Mouse (Mus musculus) neural tube, embryonic 15.5 days (tissue): ENCODE results near the gene Dab1. TPM values are rescaled to one million over a fixed set of nuclear protein-coding genes. Genes with fewer than 3 reads are reported as not detected.
A peak's percentile ranks its signal among the peaks of the same experiment; 100 is the strongest.

Experiments
- ATAC-seq: fragments of 200-750 bp; cut with Nextera tagmentation; 2 replicates; pipeline ENCODE4 v1.8.0; 2017; ENCODE audit warnings: mild to moderate bottlenecking, moderate TSS enrichment, moderate library complexity; ENCODE audit not compliant: low FRiP score
- H3K27ac ChIP-seq: fragments of 300-500 bp; sonication (generic); replicated peaks from 2 replicates; pipeline ENCODE4 v1.5.1; 2015; ENCODE audit warnings: mild to moderate bottlenecking, inconsistent platforms
- H3K27me3 ChIP-seq: fragments of 300-500 bp; sonication (generic); replicated peaks from 2 replicates; pipeline ENCODE4 v1.6.1; 2015; ENCODE audit warnings: inconsistent platforms
- H3K36me3 ChIP-seq: fragments of 300-500 bp; sonication (generic); 2 replicates; pipeline ENCODE4 v1.6.1; 2015; ENCODE audit warnings: inconsistent platforms
- H3K4me1 ChIP-seq: fragments of 300-500 bp; sonication (generic); 2 replicates; pipeline ENCODE4 v1.6.1; 2015; ENCODE audit warnings: inconsistent platforms
- H3K4me2 ChIP-seq: fragments of 300-500 bp; sonication (generic); 2 replicates; pipeline ENCODE4 v1.6.1; 2015; ENCODE audit warnings: inconsistent platforms, mild to moderate bottlenecking, moderate library complexity
- H3K4me3 ChIP-seq: fragments of 300-500 bp; sonication (generic); replicated peaks from 2 replicates; pipeline ENCODE4 v1.5.1; 2015; ENCODE audit warnings: mild to moderate bottlenecking, inconsistent platforms
- H3K9ac ChIP-seq: fragments of 300-500 bp; sonication (generic); replicated peaks from 2 replicates; pipeline ENCODE4 v1.6.1; 2015; ENCODE audit warnings: mild to moderate bottlenecking, inconsistent platforms
- H3K9me3 ChIP-seq: fragments of 300-500 bp; sonication (generic); replicated peaks from 2 replicates; pipeline ENCODE4 v1.6.1; 2016; ENCODE audit warnings: inconsistent platforms
- WGBS: fragments of 180-500 bp; shearing (Covaris S2); methylation state at CpG from one replicate; pipeline ENCODE4 v1.1.7; 2015; ENCODE audit warnings: mixed read lengths; 5-methylcytosine and 5-hydroxymethylcytosine counted together
- polyA plus RNA-seq: library from polyadenylated mRNA; unstranded; fragments of >200 nt; fragmentation: Nextera tagmentation; extraction: Ambion mirVana; gene quantifications from 2 replicates; pipeline ENCODE4 v1.2.1, GENCODE M21; 2015

Dab1 gene
- polyA plus RNA-seq, 1 experiment from 2014 or later, result 57.9 TPM

DNA sequence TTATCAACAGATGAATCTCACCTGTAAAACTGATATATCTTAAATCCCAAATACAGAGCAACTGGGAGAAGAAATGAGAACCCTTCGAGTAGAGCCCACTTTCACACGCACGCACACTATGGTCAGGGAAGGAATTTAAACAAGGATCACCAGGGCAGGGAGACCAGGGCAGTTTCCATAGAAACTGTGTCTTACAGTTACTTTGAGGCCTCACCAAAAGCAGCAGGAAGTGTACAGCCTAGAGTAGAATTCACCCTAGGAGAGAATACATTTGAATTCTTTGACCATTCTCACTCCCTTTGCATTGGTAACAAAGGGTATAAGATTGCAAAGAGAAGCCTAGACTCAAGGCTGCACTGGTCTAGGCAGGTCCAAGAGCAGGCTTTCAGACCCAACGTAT, 1017.9 kb downstream of the Dab1 start:
- ATAC-seq, result no peak

DNA sequence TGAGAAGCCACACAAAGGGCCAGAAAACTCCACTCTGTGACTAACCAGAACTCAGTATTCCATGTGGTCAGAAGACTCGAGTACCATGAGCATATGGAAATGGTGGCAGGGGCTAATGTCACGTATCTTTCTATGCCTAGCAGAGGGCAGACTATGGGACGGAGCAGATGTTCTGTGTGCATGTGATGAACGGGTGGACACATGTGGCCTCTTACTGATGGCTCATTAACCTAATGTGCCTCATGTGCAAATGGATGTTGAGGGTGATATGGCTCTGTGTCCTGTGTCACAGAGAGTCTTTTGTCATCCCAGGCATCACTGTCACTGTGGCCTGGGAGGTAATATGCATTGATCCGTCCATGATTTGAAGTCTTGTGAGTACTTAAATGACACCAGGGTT, 1021.5 kb downstream of the Dab1 start:
- no peaks in the 10 kb centered on the region for H3K36me3 ChIP-seq
- no peak overlapping the region for H3K27ac ChIP-seq
- H3K4me2 ChIP-seq, result no peak overlapping the region
- H3K4me3 ChIP-seq, result no peak overlapping the region
- WGBS, result 37% methylated on average over 5 of the region's 5 CpGs
- H3K9ac ChIP-seq, result no peak overlapping the region
- no peaks in the 10 kb centered on the region for H3K4me1 ChIP-seq
- no peaks in the 10 kb centered on the region for H3K27me3 ChIP-seq
- no peaks in the 10 kb centered on the region for H3K9me3 ChIP-seq
- ATAC-seq, result no peak

More for the DNA sequence above, 1017.9 kb downstream of the Dab1 start:
- Histone ChIP-seq H3K27me3 (no peaks in the 10 kb centered on the region), H3K27ac (no peak overlapping the region), H3K36me3 (no peaks in the 10 kb centered on the region), H3K4me1 (no peaks in the 10 kb centered on the region; the same call in 1 of the 2 replicates), H3K9ac (no peak overlapping the region), H3K4me2 (no peak overlapping the region), H3K9me3 (no peaks in the 10 kb centered on the region), H3K4me3 (no peak overlapping the region)
- 77% methylated on average over 4 of the region's 4 CpGs for WGBS

DNA sequence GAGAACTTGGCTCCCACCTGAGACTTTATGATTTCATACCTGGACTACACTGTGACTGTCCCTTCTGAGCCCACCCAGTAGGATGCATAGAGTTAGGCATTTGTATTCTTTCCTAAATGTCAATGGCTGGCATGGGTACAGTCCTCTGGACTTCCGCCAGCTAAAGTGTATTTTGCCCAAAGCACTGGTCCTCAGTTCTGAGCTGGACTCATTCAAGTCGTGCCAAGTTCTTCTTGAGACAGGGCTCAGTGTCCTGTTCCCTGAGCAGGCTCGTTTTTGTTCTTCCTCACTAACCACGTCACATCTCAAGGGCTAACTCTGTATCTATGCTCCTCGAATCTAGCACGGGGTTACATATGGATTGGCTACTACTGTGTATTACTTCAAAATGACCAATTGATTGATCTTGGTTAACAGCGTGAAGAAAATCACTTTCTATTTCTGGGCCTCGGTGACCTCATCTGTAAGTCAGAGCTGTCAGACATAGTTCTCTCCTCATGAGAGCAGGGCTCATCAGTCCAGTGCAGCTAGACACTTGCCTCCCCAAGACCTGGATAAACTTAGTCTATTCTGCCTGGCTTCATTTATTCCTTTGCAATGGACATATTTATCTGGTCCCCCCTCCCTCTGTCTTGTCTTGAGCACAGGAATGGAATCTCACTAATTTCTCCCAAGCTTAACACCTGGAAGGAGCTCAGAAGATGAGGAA, 1023.8 kb downstream of the Dab1 start:
- ATAC-seq, result 0 out of 2 replicates have a peak, but pooled peaks have one; percentile 65
- WGBS, result 70% methylated on average over 8 of the region's 8 CpGs
- Histone ChIP-seq H3K36me3 (no peaks in the 10 kb centered on the region), H3K4me1 (no peaks in the 10 kb centered on the region), H3K9ac (no peak overlapping the region), H3K27me3 (no peaks in the 10 kb centered on the region), H3K4me3 (no peak overlapping the region), H3K9me3 (no peaks in the 10 kb centered on the region), H3K4me2 (no peak overlapping the region), H3K27ac (0 out of 2 replicates have a peak overlapping the region, but pooled peaks have one; percentile 37)

DNA sequence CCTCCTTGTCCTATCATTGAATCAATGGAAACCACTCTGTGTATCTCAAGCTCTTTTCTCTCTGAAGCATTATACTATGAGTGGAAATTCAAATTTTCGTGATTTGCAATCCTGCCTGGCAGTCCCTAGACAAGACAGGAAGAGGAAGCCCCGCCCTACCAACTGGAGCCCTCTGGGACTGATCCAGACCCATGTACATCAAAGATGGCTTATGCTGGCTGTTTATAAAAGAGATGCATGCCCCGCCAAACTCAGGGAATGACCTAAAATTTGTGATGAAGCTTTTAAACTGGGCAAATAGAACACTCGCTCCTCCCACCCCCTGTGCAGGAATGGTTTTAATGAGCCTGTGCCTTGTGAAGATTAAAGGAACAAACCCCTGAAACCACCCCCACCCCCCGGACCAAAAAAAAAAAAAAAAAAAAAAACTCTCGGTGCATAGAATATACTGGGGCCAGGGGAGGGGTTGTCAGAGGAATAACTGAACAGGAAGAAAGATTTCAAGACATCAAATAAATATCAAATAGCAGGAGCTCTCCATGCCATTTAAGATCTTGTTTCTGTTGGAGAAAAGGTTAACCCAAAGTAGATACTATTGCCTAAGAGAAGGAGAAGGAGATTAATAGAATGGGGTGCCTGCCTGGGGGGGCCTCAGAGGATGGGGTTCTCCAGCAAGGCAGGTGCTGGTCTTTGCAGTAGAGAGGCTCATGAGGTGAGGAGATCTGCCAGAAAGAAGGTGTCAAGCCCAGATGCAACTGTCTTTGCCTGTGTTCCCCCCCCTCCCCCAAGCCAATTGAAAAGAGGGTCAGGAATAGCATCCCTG, 1024.6 kb downstream of the Dab1 start:
- Histone ChIP-seq H3K4me3 (no peak overlapping the region), H3K4me1 (no peaks in the 10 kb centered on the region), H3K36me3 (no peaks in the 10 kb centered on the region), H3K9ac (no peak overlapping the region), H3K4me2 (no peak overlapping the region), H3K9me3 (no peaks in the 10 kb centered on the region), H3K27ac (no peak overlapping the region), H3K27me3 (no peaks in the 10 kb centered on the region)
- no peak for ATAC-seq
- WGBS, result 69% methylated on average over 6 of the region's 6 CpGs

DNA sequence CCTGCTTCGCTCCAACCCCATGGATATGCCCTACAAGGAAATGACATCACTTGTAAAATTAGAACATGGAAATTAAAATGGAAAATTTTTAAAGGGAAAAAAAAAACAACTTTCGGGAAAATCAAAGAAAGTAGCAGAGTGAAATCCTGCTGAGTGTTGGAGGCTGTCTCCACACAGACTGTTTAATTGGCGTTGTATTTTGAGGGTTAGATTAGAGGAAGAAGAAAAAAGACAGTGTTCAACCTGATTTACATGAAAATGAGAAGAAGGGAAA, 1025.1 kb downstream of the Dab1 start:
- 71% methylated on average over 3 of the region's 3 CpGs for WGBS
- no peaks in the 10 kb centered on the region for H3K4me1 ChIP-seq
- no peak overlapping the region for H3K9ac ChIP-seq
- no peaks in the 10 kb centered on the region for H3K27me3 ChIP-seq
- H3K27ac ChIP-seq, result no peak overlapping the region
- H3K4me2 ChIP-seq, result no peak overlapping the region
- no peak overlapping the region for H3K4me3 ChIP-seq
- H3K36me3 ChIP-seq, result no peaks in the 10 kb centered on the region
- no peak for ATAC-seq
- no peaks in the 10 kb centered on the region for H3K9me3 ChIP-seq

DNA sequence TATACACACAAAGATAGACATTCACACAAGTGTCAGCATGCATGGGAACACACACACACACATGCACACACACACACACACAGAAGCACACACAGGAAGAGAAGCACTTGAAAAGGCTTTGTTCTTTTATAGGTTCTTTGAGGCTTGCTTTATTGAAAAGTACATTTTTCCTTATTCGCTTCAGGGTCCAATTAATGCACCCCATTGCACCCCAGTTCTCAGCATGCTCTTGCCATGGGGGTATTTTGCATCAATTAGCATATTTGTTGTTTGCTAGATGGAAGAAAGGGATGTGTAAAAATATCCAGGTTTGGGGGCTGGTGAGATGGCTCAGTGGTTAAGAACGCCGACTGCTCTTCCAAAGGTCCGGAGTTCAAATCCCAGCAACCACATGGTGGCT, 1025.7 kb downstream of the Dab1 start:
- Histone ChIP-seq H3K27ac (no peak overlapping the region), H3K27me3 (no peaks in the 10 kb centered on the region), H3K4me1 (no peaks in the 10 kb centered on the region), H3K9ac (no peak overlapping the region), H3K4me2 (no peak overlapping the region), H3K36me3 (no peaks in the 10 kb centered on the region), H3K4me3 (no peak overlapping the region), H3K9me3 (no peaks in the 10 kb centered on the region)
- WGBS, result 90% methylated on average over 4 of the region's 4 CpGs
- no peak for ATAC-seq

DNA sequence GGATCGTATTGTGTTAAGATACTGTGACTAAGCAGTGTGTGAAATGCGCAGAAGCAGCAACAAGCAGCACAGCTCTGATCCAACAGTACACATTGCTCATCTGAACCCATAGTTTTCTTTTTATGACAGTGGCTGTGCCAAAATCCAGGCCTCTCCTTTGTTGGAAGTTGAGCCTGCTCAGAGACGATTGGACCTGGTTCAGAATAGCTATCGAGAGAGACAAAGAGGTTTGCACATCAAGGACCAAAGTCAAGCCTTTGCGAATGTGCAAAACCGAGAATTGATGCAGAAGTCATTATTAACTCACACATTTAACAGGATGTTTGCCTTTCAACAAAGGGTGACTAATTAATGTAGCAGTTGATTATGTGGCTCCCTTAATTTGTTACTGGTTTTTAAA, 1032.6 kb downstream of the Dab1 start:
- Histone ChIP-seq H3K27ac (no peak overlapping the region), H3K27me3 (no peaks in the 10 kb centered on the region), H3K9me3 (no peaks in the 10 kb centered on the region), H3K4me3 (no peak overlapping the region), H3K4me2 (no peak overlapping the region), H3K36me3 (no peaks in the 10 kb centered on the region), H3K4me1 (no peaks in the 10 kb centered on the region), H3K9ac (no peak overlapping the region)
- no peak for ATAC-seq
- 49% methylated on average over 6 of the region's 6 CpGs for WGBS

DNA sequence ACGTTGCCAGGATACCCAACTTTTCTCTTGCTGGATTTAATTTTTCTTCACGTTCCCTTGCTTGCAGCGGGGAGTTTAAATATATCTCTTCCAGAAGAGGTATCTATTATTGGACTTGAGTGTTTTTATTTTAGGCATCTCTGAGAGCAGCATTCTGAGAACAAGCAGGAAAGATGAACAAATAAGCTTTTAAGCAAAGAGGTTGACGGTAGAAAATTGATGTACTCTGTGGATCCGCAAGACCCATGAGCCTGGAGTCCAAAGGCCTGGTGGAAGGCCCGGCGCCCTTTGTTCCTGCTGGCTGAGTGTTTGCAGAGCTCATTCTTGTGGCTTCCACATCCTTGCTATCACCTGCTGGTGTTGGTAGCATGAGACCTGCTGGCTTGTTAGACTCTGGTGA, 1037.6 kb downstream of the Dab1 start:
- WGBS, result 83% methylated on average over 7 of the region's 7 CpGs

DNA sequence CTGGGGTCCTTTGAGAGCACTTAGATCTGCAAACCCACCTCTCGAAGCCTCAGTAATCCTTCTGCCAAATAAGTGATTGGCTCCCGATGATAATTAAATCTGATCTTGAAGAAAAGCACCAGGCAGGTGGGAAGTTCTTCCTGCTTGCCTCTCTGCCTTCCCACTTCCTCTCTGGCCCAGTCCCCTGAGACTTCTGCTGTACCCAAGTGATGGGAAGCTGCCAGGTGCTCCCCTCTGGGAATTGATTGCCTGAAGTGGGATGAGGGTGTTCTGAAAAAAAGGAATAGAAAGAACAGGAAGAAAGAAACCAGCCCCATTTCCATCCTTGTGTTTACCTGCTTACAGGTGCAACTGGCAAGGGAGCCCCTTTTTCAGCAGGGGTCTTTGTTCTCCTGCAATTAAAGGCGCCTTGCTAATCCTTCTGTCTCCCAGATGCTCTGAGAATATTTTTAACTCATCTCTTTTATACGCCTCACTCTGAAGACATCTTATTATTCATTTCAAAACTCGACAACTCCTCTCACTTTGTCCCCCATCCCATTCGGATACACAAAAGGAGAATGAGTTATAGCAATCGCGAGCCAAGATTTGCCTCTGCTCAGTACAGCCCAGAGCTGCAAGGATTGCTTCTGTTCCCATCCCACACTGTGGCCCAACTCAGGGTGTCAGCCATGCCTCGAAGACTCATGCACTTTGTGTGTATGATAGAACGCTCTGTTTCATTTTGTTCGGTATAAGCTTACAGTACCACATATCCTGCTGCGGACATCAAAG, 1043.9 kb downstream of the Dab1 start:
- no peak overlapping the region for H3K4me3 ChIP-seq
- H3K36me3 ChIP-seq, result no peaks in the 10 kb centered on the region
- H3K27me3 ChIP-seq, result no peaks in the 10 kb centered on the region
- no peak overlapping the region for H3K27ac ChIP-seq
- no peak overlapping the region for H3K9ac ChIP-seq
- H3K9me3 ChIP-seq, result no peaks in the 10 kb centered on the region
- ATAC-seq, result no peak
- no peak overlapping the region for H3K4me2 ChIP-seq
- WGBS, result 80% methylated on average over 12 of the region's 12 CpGs
- peaks cover 10% of the 10 kb centered on the region; the same call in 1 of the 2 replicates for H3K4me1 ChIP-seq

More for the DNA sequence above, 1037.6 kb downstream of the Dab1 start:
- H3K4me3 ChIP-seq, result no peak overlapping the region
- no peak overlapping the region for H3K4me2 ChIP-seq
- H3K9ac ChIP-seq, result no peak overlapping the region
- H3K27ac ChIP-seq, result no peak overlapping the region
- no peak for ATAC-seq
- H3K9me3 ChIP-seq, result no peaks in the 10 kb centered on the region
- no peaks in the 10 kb centered on the region for H3K4me1 ChIP-seq
- H3K27me3 ChIP-seq, result no peaks in the 10 kb centered on the region
- no peaks in the 10 kb centered on the region for H3K36me3 ChIP-seq

DNA sequence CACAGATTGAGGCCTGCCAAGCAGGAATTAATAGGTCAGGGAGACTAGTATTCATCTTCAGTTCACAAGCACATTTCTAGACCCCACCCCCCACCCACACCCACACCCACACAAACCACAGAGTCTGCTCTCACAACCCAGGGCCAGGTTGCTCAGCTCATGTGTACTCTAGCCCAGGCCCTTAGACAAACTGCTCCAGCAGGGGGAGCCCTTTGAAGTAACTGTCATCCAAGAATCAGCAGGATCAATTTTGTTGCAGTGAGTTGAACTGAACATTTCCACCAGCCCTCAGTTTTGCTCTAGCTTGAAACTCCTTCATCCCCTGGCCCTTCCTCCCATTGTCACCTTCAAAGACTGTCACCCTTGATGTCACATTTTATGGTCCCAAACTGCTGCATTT, 1046.4 kb downstream of the Dab1 start:
- Histone ChIP-seq H3K27ac (no peak overlapping the region), H3K4me2 (no peak overlapping the region), H3K9me3 (no peaks in the 10 kb centered on the region), H3K4me3 (no peak overlapping the region), H3K36me3 (no peaks in the 10 kb centered on the region), H3K27me3 (no peaks in the 10 kb centered on the region), H3K4me1 (peaks cover 10% of the 10 kb centered on the region; the same call in 1 of the 2 replicates), H3K9ac (no peak overlapping the region)
- ATAC-seq, result no peak

DNA sequence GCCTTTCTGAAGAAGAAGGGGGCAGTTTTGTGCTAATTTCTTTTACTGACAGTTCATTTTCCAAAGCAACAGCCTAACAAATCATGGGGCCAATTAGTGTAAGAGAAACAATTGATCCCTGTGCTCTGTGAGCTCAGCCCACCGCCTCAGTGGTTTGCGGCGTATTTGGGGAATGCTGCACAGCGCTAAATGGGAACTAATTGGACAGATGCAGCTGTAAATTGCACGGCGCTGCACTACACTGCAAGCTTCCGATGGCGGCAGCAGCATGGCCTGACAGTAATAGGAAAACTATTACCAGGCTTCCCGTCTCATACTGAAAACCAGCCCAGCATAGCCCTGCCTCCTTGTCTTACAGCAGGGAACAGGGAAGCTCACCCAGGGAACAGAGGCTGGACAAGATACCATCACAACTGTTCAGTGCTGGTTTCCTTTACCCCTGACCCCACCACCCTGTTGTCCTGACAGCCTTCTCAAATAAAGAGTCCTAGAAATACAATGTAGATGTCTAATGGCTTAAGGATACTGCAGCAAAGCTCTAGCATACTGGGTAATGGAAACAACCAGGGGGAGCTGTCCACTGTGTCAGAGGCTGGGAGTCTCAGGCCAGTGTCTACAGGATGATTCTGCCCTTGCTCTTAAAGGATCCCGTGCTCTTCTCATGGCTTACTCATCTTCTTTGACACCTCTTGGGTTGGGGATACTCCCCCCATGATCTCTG, 1047.8 kb downstream of the Dab1 start:
- WGBS, result 33% methylated on average over 10 of the region's 10 CpGs
- H3K4me1 ChIP-seq, result peaks cover 10% of the 10 kb centered on the region; the same call in 1 of the 2 replicates
- H3K27ac ChIP-seq, result no peak overlapping the region
- peak; percentile 66 for ATAC-seq
- no peaks in the 10 kb centered on the region for H3K27me3 ChIP-seq
- H3K9ac ChIP-seq, result no peak overlapping the region
- H3K4me3 ChIP-seq, result no peak overlapping the region
- no peaks in the 10 kb centered on the region for H3K9me3 ChIP-seq
- no peak overlapping the region for H3K4me2 ChIP-seq
- H3K36me3 ChIP-seq, result no peaks in the 10 kb centered on the region
